Mouse (Mus musculus) E14TG2a.4 (cell line): ENCODE data around the gene Serinc5.

ENCODE experiments used
- CTCF ChIP-seq: conservative IDR thresholded peaks from 2 replicates; pipeline ENCODE4 v1.5.1; 2014; ENCODE audit warnings: low read length
- NANOG ChIP-seq: IDR thresholded peaks from 2 replicates; pipeline ENCODE4 v1.6.1; 2014; ENCODE audit warnings: borderline replicate concordance, low read length, mixed read lengths
- POU5F1 ChIP-seq: IDR thresholded peaks from 2 replicates; pipeline ENCODE4 v1.6.1; 2014; ENCODE audit warnings: low read length, borderline replicate concordance

- TF ChIP-seq CTCF (no peak), NANOG (no peak), POU5F1 (no peak)
Observed at GRCm38 (mm10) chr13:92653283-92653682, 42.4 kb downstream of the Serinc5 start.
